Mouse (Mus musculus): ENCODE results near the gene Ube4a. TPM values are rescaled to one million over a fixed set of nuclear protein-coding genes. Genes with fewer than 3 reads are reported as not detected.

Gene Ube4a
- 10 to 100 TPM; 76.0 to 81.7 TPM for total RNA-seq (2021)

GRCm38 (mm10) chr9:44965126-44965832, at the start of gene Ube4a:
Gene Ube4a, minus strand, starts transcription at chr9:44965600.
- DNase-seq (ENCODE audit: extremely low spot score in 1 of 2, low spot score in 1 of 2) = peak; percentile 100

GRCm38 (mm10) chr9:45014879-45015278, 49.5 kb upstream of the Ube4a start:
- DNase-seq (ENCODE audit: extremely low spot score in 1 of 2, low spot score in 1 of 2) = no peak

DNA sequence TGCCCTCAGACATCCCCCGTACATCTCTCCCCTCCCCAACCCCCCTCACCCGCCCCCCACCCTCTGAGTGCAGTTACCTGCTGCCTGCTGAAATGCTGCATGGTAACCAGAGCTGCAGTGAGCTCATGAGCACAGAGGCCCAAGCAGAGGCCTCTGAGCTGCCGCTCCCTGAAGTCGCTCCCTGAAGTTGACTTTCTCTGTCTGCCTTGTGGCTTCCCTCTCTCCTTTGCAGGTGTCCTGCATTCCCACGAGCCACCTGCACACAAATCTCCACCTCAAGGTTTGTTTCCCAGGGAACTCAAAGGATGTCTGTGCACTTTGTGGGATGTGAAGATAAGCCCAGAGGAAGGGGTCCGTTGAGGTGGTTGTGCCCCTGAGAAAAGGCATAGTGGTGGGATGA, 45.9 kb upstream of the Ube4a start:
- no peak for DNase-seq (ENCODE audit: extremely low spot score in 1 of 2, low spot score in 1 of 2)

DNA sequence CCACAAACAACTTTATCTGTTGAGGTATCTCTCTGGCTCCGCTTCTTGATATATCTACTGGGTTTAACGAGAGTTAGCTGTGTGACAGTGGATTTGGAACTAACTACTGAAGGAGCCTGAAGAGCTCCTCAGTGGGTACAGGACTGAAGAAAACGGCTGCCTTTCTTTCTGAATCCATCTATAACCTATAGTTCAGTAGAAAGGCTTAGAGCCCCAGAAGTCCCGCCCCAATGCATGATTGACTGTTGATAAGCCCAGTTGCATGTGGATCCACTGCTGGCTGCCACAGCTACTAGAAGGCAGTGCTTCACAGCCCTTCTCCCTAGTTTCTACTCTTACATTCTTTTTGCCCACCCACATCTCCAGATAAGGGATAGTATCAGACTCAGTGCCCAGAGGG, 45.1 kb upstream of the Ube4a start:
- no peak for DNase-seq (ENCODE audit: extremely low spot score in 1 of 2, low spot score in 1 of 2)

GRCm38 (mm10) chr9:45009180-45010078, 44.0 kb upstream of the Ube4a start, which contains the start of gene Cd3e:
Gene Cd3e, minus strand, starts transcription at chr9:45009627.
- DNase-seq (ENCODE audit: extremely low spot score in 1 of 2, low spot score in 1 of 2) = no peak

GRCm38 (mm10) chr9:45008342-45008741, 42.9 kb upstream of the Ube4a start:
- DNase-seq (ENCODE audit: extremely low spot score in 1 of 2, low spot score in 1 of 2) = no peak

DNA sequence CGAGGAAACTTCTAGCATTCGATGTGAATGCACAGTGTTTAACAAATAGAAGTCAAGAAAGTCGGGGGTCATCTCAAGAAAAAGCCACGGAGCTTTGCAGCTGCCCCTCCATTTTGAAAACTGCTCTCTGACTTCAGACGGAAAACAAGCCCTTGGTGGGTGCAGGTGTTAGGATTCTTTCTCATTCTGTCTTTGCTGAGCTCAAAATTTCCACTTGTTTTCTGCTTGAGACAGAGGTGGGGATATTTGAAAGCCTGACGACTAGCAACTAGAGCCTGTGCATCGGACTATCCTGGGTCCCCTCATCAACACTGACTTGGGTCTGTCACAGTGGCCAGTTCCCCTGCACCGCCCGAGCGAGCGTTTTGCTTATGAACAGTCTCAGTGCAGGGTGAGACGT, 42.0 kb upstream of the Ube4a start:
- DNase-seq (ENCODE audit: extremely low spot score in 1 of 2, low spot score in 1 of 2) = no peak

DNA sequence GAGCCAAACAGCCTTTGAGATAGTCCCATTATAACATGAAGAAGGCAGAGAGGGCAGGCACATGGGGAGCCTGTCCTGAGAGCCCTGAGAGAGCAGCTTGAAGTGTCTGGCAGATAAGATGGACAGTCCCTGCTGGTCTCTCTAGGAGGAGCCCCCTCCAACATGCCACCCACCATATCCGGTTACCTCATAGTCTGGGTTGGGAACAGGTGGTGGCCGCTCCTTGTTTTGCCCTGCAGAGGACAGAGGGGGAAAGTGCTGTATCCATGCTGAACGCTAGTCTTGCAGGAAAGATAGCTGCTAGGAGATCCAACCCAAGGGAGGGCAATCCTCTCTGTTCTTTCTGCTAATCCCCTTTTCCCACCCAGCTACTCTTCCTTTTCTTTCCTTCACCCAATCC, 34.8 kb upstream of the Ube4a start:
- DNase-seq (ENCODE audit: extremely low spot score in 1 of 2, low spot score in 1 of 2) = no peak

DNA sequence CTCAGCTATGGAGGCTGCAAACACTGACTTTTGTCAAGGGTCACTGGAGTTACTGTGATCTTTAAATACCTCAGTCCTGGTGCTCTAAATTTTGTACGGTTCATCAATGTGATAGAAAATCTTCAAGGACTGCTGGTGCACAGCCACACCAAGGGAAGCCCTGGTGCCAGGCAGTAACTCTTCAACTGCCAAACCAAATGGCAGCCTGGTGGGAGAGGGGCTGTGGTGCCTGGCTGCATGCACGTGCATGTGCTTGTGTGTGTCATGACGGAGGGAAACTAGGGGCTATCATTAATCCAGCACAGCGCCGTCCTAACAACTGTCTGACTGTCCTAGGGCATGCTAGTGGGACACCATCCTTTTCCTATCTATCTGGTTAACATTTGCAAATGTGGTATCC, 34.4 kb upstream of the Ube4a start:
- no peak for DNase-seq (ENCODE audit: extremely low spot score in 1 of 2, low spot score in 1 of 2)

- DNase-seq (ENCODE audit: extremely low spot score in 1 of 2, low spot score in 1 of 2) = no peak
These were observed 33.8 kb upstream of the Ube4a start for GRCm38 (mm10) chr9:44999171-44999570.

GRCm38 (mm10) chr9:44998138-44998537, 32.7 kb upstream of the Ube4a start:
- no peak for DNase-seq (ENCODE audit: extremely low spot score in 1 of 2, low spot score in 1 of 2)

- DNase-seq (ENCODE audit: extremely low spot score in 1 of 2, low spot score in 1 of 2) = no peak
These were observed 31.2 kb upstream of the Ube4a start for GRCm38 (mm10) chr9:44996590-44996989.

- no peak for DNase-seq (ENCODE audit: extremely low spot score in 1 of 2, low spot score in 1 of 2)
These were observed 29.6 kb upstream of the Ube4a start for GRCm38 (mm10) chr9:44994962-44995361.

GRCm38 (mm10) chr9:44993268-44993667, 27.9 kb upstream of the Ube4a start:
- DNase-seq (ENCODE audit: extremely low spot score in 1 of 2, low spot score in 1 of 2) = no peak

DNA sequence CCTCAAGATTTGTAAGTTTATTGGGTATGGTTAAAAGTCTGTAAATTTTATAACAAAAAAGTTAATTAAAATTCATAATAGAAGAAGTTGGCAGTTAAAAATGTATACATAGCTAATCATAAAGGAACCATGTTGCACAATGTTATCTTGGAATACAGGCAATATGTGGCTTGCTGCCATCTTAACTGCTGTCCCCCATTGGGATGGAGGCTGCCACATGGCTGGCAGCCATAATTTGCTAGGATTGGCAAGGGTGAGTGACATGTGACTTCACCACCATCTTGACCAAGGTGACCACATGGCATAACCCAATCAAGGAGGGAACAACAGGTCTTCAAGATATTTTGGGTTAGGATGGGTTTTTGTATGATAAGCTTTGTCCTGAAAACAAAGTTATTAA, 26.9 kb upstream of the Ube4a start:
- DNase-seq (ENCODE audit: extremely low spot score in 1 of 2, low spot score in 1 of 2) = no peak

GRCm38 (mm10) chr9:44991821-44992220, 26.4 kb upstream of the Ube4a start:
- DNase-seq (ENCODE audit: extremely low spot score in 1 of 2, low spot score in 1 of 2) = no peak

DNA sequence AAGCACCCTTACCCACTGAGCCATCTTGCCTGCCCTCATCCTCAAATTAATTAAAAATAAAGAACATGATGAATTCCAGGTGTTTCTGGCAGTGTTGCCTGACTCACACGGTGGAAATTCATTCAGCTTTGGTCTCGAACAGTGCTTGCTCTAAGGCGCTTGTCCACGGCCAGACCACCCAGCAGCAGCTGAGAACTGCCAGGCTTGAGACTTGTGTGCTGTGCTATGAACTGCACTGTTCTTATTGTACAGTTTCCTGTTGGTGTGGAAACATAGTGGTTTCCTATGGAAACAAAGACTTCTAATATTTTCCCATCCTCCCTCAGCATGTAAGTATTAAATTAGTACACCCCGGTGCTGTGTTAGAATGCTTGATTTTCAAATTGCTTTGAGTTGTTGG, 21.6 kb upstream of the Ube4a start:
- no peak for DNase-seq (ENCODE audit: extremely low spot score in 1 of 2, low spot score in 1 of 2)

DNA sequence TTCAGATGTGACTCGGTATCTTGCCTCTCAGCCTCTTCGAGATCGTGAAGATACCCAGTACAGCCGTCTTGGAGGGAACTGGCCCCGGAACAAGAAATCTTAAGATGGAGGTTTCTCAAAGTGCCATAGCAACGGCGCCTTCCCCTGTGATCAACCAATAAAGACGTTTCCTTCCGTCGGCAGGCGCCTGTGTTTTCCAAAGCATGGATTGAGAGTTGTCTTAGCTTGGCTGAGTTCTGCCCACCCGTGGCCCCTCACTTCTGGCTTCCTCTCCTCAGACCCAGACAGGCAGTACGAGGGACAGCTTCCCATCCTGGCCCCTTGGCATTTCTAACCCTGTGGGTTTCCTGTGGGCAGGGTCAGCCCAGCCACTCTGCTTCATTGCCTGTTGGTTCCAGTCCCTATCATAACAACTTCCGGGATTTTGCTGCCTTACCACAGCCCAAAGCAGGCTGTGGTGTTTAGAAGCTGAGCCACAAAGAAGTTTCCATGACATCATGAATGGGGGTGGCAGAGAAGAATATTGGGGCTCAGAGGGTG, 20.9 kb upstream of the Ube4a start:
- no peak for DNase-seq (ENCODE audit: extremely low spot score in 1 of 2, low spot score in 1 of 2)

DNA sequence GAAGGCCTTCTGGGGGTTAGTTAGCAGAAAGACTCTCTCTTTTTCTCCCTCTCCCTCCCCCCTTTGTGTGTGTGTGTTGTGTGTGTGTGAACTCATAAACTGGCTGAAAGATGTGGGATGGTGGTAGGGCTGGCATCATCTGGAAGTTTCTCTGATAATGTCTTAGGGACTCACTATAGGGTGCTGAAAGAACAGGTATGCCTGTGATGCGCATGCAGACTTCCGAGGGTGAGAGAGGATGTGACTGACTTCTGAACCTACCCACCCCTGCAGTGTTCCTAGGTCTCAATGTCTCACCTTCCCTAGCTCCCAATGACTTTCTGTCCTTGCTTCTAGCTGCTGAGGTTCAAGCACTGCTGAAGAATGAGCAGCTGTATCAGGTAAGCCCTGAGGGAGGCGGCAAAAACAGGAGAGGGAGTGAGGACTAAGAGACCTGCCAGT, 20.3 kb upstream of the Ube4a start:
- DNase-seq (ENCODE audit: extremely low spot score in 1 of 2, low spot score in 1 of 2) = no peak

GRCm38 (mm10) chr9:44983001-44983400, 17.6 kb upstream of the Ube4a start:
- no peak for DNase-seq (ENCODE audit: extremely low spot score in 1 of 2, low spot score in 1 of 2)

DNA sequence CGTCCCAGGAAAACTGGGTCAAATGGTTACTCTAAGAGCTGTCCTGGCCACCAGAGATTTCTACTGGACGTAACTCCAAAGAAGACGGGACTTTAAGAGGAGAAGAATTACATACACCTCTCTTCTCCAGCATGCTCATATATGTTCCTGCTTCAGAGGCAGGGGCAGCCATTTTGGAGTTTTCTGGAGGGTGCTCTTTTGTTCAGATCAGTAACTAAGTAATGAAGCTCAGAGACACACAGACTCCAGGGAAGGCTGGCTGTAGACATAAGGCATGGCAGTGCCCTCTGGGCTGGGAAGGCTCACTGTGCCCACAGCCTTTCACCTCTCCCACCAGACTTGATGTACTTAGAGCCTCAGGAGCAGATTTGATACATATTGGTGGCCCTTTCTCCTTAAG, 17.1 kb upstream of the Ube4a start:
- DNase-seq (ENCODE audit: extremely low spot score in 1 of 2, low spot score in 1 of 2) = no peak
